Mouse (Mus musculus) NIH3T3 (cell line): Measurements from ENCODE around the gene Nmrk2.
"Not testable (repeated sequence)": the region's sequence is repeated elsewhere in the genome, so short reads cannot be mapped to it uniquely, and the experiment has no call there.

ENCODE experiments used
- DNase-seq: peaks from one replicate; pipeline ENCODE4 v3.0.0-alpha.2; 2012; ENCODE audit warnings: low read depth

Nmrk2 gene

DNA sequence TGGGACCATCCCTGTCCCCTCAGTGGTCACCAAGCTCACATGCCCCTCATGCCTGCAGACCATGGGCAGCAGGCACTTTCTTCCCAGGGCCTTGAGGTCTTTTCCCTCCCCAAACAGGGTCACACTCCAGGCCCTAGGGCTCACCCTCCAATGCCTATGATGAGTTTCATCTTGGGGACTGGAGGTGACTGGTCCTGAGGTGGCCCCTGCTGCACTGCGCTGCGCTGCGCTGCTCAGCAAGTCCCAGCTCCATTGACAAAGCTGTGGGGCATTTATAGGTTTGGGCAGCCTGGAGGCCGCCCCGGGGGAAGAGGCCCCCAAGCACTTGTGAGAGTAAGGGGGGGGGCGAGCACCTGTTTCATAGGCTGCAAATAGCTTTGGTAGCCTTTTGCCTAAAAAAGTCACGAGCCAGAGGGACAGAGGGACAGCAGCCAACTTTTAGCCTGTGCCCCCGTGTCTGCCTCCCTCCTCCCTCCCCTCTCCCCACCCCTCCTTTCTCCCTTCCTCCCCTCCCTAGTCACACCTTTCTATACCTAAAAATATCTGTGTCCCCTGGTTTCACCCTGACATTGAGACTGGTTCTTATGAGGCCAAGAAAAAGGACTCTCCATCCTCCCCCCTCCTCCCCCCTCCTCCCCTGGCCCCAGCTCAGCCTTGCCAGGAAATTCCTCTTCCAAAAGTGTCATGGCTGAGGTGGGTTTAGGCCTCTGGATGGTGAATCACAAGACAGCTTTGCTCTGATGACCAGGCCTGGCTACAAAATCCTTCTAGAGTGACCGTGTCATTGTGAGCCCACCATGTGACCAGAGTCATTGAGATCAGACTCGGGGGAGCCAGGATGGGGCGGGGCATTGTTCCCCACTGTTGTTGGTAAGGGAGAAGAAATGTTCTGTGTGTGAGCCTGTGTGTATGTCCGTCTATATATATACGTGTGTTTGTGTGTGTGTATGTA is at the start of gene Nmrk2:
Gene Nmrk2, minus strand, starts transcription at position 245 of the 952 bp plus-strand sequence.
- DNase-seq: peak; percentile 47

- no peak for DNase-seq
Measured at GRCm38 (mm10) chr10:81249442-81249841, 47.6 kb upstream of the Nmrk2 start.

- DNase-seq: no peak
Measured at GRCm38 (mm10) chr10:81247804-81248203, 46.0 kb upstream of the Nmrk2 start.

- no peak for DNase-seq
Measured at GRCm38 (mm10) chr10:81245166-81245565, 43.3 kb upstream of the Nmrk2 start.

GRCm38 (mm10) chr10:81244595-81244994 is 42.7 kb upstream of the Nmrk2 start:
- DNase-seq: peak; percentile 80

- DNase-seq: no peak
Measured at GRCm38 (mm10) chr10:81244146-81244545, 42.3 kb upstream of the Nmrk2 start.

DNA sequence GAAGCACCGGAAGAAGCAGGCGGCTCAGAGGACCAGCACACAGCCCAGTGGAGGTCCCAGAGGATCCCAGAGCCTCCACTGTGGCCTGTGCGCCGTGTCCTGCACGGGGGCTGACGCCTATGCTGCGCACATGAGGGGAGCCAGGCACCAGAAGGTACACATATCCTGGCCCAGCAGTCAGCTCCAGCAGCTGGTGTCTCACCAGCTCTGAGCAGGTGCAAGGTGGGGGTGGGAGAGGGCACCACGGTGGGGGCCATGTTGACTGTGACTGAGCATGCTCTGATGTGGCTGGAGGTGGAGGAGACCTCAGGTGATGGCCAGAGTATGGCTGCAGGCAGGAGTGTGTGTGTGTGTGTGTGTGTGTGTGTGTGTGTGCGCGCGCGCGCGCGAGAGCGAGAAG is 40.2 kb upstream of the Nmrk2 start:
- DNase-seq: no peak

GRCm38 (mm10) chr10:81240876-81241275 is 39.0 kb upstream of the Nmrk2 start:
- DNase-seq: peak; percentile 86

DNA sequence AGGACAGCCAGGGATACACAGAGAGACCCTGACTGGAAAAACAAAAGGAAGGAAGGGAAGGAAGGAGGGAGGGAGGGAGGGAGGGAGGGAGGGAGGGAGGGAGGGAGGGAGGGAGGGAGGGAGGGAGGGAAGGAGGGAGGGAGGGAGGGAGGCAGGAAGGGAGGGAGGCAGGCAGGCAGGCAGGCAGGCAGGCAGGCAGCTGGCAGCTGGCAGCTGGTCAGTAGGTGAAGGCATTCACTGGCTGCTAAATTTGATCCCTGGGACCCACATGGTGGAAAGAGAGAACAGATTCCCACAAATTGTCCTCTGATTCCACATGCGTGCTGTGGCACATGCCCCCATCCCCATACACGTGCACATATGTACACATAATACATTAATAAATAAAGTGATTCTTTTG is 36.8 kb upstream of the Nmrk2 start:
- no peak for DNase-seq

GRCm38 (mm10) chr10:81236471-81237268 is 34.8 kb upstream of the Nmrk2 start:
- no peak for DNase-seq

- peak; percentile 65 for DNase-seq
Measured at GRCm38 (mm10) chr10:81234206-81234605, 32.4 kb upstream of the Nmrk2 start.

DNA sequence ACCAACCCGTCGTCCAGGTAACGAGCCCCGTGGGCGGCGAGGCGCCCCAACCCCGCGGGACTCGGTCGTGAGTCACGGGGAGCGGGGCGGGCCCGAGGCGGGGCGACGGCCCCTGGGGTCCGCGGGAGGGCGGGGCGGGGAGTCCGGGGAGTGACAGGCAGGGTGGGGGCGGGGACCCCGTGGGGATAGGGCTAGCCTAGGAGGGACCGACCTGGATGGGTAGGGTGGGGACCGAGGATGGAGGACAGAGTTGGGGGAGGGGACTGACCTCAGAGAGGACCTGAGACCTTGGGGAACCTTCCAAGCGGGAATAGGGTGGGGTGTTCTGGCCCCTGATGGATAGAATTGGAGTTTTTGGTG is 31.4 kb upstream of the Nmrk2 start:
- no peak for DNase-seq

DNA sequence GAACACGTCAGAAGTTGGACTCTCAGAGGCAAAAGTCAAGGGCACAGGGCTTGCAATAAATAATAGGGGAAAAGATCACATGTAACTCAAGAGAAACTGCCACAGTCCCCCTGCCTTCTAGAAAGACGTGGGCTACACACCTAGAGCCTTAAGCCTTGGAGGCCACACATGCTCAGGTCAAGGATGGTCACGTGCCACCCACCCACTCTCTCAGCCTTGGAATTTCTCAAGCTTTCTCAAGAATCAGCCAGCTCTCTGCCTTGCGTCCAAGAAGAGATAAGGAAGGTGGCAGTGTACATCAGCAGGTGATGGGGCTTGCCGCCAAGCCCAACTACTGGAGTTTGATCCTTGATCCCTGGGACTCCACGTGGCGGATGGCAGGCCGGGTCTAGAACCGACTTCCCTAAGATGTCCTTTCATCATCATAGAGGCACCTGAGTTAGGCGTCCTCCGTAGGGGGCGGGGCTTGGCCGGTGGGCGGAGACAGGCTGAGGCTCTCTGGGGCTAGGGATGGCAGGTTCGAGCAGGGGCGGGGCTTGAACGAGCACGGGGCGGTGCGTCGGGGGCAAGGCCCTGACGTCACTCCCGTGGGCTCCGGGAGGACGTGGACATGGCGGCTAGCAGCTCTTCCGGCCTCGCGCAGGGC is 30.9 kb upstream of the Nmrk2 start, which contains the start of gene Zfr2:
Gene Zfr2, plus strand, starts transcription at position 576 of the 646 bp plus-strand sequence.
- DNase-seq: peak; percentile 97

DNA sequence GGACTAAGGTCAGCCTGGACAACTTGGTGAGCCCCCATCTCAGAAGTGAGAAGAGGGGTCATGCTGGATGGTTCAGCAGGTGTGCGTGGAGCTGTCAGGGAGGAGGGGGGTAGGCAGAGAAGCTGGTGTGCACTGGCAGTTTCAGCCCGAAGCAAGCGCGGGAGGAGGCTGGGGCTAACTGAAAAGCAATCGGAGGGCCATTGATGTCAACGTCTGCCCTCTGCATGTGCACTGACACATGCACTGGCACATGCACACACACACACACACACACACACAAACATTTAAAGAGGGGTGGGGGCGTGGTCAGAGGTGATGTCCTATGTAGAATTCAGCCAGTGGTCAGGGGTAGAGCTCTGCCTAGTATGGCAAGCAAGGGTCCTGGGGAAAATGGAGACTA is 29.6 kb upstream of the Nmrk2 start:
- DNase-seq: no peak

- DNase-seq: no peak
Measured at GRCm38 (mm10) chr10:81230438-81231332, 28.8 kb upstream of the Nmrk2 start, which contains the start of gene Atcay. TSS of gene Atcay (minus strand) at chr10:81230833.

DNA sequence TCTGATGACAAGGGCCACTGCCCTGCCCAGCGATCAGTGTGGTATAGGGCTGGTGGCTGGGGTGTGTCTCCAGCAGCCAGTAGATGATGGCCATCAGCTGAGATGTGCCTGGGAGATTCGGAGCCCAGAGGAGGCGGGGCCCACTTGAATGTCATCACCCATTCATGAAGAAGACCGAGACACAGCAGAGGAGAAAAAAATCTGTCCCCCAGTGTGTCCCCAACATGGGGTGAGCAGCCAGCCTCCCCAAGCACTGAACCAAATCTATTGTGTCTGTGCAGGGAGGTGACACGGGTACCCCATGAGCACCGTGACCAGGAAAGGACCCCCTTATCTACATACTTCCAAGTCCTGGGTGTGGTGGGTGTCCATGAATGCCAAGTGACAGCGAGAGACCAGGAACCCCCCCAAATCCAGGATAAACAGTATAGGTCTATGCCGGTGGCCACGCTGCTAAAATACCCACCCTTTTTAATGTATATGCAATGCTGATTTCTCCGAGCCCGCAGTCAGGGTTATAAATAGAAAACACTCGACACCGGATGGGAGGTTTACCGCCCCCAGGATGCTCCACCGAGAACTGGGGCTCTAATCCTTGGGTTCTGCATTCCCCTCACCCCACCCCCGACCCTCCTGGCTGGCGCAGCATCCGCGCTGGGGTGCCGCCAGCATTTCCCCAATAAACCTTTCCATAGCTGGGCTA is 28.0 kb upstream of the Nmrk2 start:
- no peak for DNase-seq

DNA sequence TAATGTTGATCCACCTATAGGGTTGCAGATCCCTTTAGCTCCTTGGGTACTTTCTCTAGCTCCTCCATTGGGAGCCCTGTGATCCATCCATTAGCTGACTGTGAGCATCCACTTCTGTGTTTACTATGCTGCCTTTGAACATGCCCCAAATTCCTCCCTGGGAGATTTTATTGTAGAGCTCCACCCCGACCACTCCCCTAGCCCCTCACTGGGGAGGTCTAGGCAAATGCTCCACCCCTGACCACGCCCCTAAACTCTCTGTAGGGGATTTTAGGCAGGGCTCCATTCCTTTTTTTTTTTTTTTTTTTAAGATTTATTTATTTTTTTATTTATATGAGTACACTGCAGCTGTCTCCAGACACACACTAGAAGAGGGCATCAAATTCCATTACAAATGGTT is 21.9 kb upstream of the Nmrk2 start:
- not testable (repeated sequence) for DNase-seq

GRCm38 (mm10) chr10:81221402-81222015 is 19.7 kb upstream of the Nmrk2 start:
- DNase-seq: no peak

DNA sequence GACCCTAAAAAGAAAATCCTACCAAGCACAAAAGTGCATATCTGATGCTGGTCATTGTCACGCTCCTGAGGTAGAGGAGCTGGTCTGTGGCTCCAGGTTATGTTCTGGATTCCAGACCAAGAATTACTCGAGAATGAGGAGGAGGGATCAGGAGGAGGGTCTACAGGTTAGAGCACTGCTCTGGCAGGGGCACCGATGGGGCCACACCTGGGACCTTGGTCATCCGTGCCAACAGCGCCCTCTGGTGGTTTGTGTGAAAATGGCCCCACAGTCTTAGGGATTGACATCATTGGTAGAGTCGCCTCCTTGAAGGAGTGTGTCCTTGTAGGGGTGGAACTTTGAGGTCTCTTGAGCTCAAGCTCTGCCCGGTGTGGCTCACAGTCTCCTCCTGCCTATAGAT is 16.1 kb upstream of the Nmrk2 start:
- peak; percentile 71 for DNase-seq

DNA sequence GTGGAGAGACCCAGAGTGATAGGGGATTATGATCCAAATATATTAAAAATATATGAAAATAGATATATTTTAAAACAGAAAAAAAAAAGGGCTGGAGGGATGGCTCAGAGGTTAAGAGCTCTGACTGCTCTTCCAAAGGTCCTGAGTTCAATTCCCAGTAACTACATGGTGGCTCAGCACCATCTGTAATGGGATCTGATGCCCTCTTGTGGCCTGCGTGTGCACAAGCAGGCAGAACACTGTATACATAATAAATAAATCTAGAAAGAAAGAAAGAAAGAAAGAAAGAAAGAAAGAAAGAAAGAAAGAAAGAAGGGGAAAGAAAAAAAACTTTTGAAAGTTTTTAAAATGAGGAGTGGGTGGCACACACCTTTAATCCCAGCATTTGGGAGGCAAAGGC is 15.4 kb upstream of the Nmrk2 start:
- peak; percentile 71 for DNase-seq
